Mouse (Mus musculus) forebrain, embryonic 11.5 days (tissue): ENCODE measurements at regions not wholly inside any gene's neighbourhood (a gene's known extent, or its start where the extent isn't known, plus 50 kb on each side); places are given as distances from the start of the nearest gene placed in this dataset.

Experiments used
- ATAC-seq: fragments of 200-750 bp; cut with Nextera tagmentation; replicated peaks from 2 replicates; pipeline ENCODE4 v1.8.0; 2017; ENCODE audit warnings: moderate TSS enrichment; ENCODE audit not compliant: low FRiP score
- DNase-seq: peaks from one replicate; pipeline ENCODE4 v3.0.0-alpha.2; 2017; ENCODE audit warnings: low spot score
- H3K27ac ChIP-seq: fragments of 300-500 bp; sonication (generic); 2 replicates; pipeline ENCODE4 v1.5.1; 2014; ENCODE audit warnings: low read depth, low read length
- H3K27me3 ChIP-seq: fragments of 300-500 bp; sonication (generic); 2 replicates; pipeline ENCODE4 v1.6.1; 2014; ENCODE audit warnings: mild to moderate bottlenecking, low read length, mixed read lengths; ENCODE audit not compliant: control insufficient read depth, insufficient read depth
- H3K36me3 ChIP-seq: fragments of 300-500 bp; sonication (generic); 2 replicates; pipeline ENCODE4 v1.6.1; 2014; ENCODE audit warnings: mild to moderate bottlenecking, low read length, moderate library complexity, mixed read lengths; ENCODE audit not compliant: control insufficient read depth, insufficient read depth
- H3K4me1 ChIP-seq: fragments of 300-500 bp; sonication (generic); replicated peaks from 2 replicates; pipeline ENCODE4 v1.6.1; 2014; ENCODE audit warnings: low read length, mixed read lengths; ENCODE audit not compliant: control insufficient read depth, insufficient read depth
- H3K4me2 ChIP-seq: fragments of 300-500 bp; sonication (generic); 2 replicates; pipeline ENCODE4 v1.6.1; 2014; ENCODE audit warnings: low read depth, mild to moderate bottlenecking, low read length, moderate library complexity, mixed read lengths; ENCODE audit not compliant: severe bottlenecking
- H3K4me3 ChIP-seq: fragments of 300-500 bp; sonication (generic); 2 replicates; pipeline ENCODE4 v1.5.1; 2014; ENCODE audit warnings: low read depth, low read length
- H3K9ac ChIP-seq: fragments of 300-500 bp; sonication (generic); 2 replicates; pipeline ENCODE4 v1.6.1; 2014; ENCODE audit warnings: low read length
- H3K9me3 ChIP-seq: fragments of 300-500 bp; sonication (generic); 2 replicates; pipeline ENCODE4 v1.6.1; 2016; ENCODE audit warnings: low read length, mixed read lengths; ENCODE audit not compliant: control insufficient read depth
- WGBS: fragments of 180-500 bp; shearing (Covaris S2); extraction: QIAGEN DNeasy Blood & Tissue Kit; methylation state at CpG from one replicate; pipeline ENCODE4 v1.1.7; 2014; 5-methylcytosine and 5-hydroxymethylcytosine counted together

GRCm38 (mm10) chr6:147769180-147769579 is 277.9 kb upstream of the Far2 start:
- H3K36me3 ChIP-seq = no peaks in the 10 kb centered on the region
- no peaks in the 10 kb centered on the region for H3K9me3 ChIP-seq
- H3K4me2 ChIP-seq = no peak overlapping the region
- WGBS = 85% methylated on average over 5 of the region's 5 CpGs
- H3K4me3 ChIP-seq = no peak overlapping the region
- H3K4me1 ChIP-seq = no peaks in the 10 kb centered on the region
- DNase-seq (no peak), ATAC-seq (no peak)
- no peaks in the 10 kb centered on the region for H3K27me3 ChIP-seq
- no peak overlapping the region for H3K9ac ChIP-seq
- no peak overlapping the region for H3K27ac ChIP-seq

DNA sequence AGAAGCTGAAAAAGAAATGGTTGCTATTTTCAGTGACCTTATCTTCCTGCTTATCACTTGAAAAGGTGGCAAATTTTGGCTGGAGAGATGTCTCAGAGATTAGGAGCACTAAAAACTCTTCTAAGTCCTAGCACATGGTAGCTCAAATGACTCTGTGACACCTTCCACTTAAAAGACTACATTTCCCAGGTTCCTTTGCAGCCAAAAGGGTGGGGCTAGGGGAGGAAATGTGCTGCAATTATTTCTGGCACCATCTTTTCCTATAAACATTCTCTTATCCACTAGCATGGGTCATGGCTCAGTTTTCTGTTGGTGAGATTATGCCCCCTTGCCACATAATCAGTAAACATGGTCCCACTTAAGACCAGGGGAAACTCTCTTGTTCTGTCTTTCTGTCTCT is 277.0 kb upstream of the Far2 start:
- Histone ChIP-seq H3K4me2 (no peak overlapping the region), H3K27me3 (no peaks in the 10 kb centered on the region), H3K4me1 (no peaks in the 10 kb centered on the region), H3K36me3 (no peaks in the 10 kb centered on the region), H3K9me3 (no peaks in the 10 kb centered on the region), H3K4me3 (no peak overlapping the region), H3K9ac (no peak overlapping the region), H3K27ac (no peak overlapping the region)
- no peak for DNase-seq
- ATAC-seq = no peak

DNA sequence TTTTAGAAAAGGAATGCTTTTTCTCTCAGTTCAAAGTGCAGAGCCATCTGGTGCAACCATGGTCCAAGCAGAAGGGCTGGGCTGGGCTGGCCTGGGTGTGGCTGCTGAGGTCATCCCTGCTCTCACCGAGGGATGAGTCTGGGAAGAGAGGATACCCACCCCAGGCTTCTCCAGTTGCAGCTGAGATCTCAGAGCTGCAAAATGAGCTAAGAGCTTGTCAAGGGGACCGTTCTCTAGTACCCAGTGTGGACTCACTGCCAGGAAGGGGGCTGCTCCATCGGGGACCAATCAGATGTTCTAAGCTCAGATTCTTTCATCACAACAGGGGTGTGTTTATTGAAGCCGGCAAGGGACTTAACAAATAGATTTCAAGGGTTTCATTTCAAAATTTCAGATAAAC is 275.6 kb upstream of the Far2 start:
- Histone ChIP-seq H3K9ac (no peak overlapping the region), H3K36me3 (no peaks in the 10 kb centered on the region), H3K27me3 (no peaks in the 10 kb centered on the region), H3K4me2 (no peak overlapping the region), H3K27ac (no peak overlapping the region), H3K4me3 (no peak overlapping the region), H3K9me3 (no peaks in the 10 kb centered on the region), H3K4me1 (no peaks in the 10 kb centered on the region)
- 45% methylated on average over 4 of the region's 4 CpGs for WGBS
- no peak for ATAC-seq
- no peak for DNase-seq

GRCm38 (mm10) chr6:147773904-147774303 is 273.2 kb upstream of the Far2 start:
- 84% methylated on average over 10 of the region's 10 CpGs for WGBS
- H3K9ac ChIP-seq = no peak overlapping the region
- DNase-seq = no peak
- no peak overlapping the region for H3K27ac ChIP-seq
- H3K4me1 ChIP-seq = no peaks in the 10 kb centered on the region
- no peak overlapping the region for H3K4me2 ChIP-seq
- ATAC-seq = no peak
- no peak overlapping the region for H3K4me3 ChIP-seq
- no peaks in the 10 kb centered on the region for H3K27me3 ChIP-seq
- no peaks in the 10 kb centered on the region for H3K9me3 ChIP-seq
- H3K36me3 ChIP-seq = no peaks in the 10 kb centered on the region

DNA sequence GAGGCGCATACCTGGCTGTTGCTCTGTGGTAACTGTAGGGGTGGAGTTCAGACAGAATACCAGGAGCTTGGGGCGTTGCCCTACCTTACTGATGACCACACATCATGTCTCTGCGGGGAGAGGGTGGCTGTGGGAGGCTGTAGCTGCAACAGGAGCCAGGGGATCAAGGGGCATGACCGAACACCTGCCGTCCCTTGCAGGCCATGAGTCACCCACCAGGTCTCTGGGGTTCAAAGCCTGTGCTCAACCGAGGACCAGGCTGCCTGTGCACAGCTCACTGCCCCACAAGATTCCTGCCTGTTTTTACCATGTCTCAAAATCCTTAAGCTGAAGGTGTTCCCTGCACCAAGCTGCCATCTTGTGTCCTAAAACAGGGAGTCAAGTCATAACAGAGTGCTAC is 272.4 kb upstream of the Far2 start:
- no peaks in the 10 kb centered on the region for H3K27me3 ChIP-seq
- H3K27ac ChIP-seq = no peak overlapping the region
- no peaks in the 10 kb centered on the region for H3K36me3 ChIP-seq
- H3K9me3 ChIP-seq = no peaks in the 10 kb centered on the region
- H3K4me2 ChIP-seq = no peak overlapping the region
- DNase-seq (no peak), ATAC-seq (no peak)
- no peak overlapping the region for H3K9ac ChIP-seq
- no peaks in the 10 kb centered on the region for H3K4me1 ChIP-seq
- WGBS = 88% methylated on average over 6 of the region's 6 CpGs
- no peak overlapping the region for H3K4me3 ChIP-seq

- DNase-seq (no peak), ATAC-seq (no peak)
- Histone ChIP-seq H3K9me3 (no peaks in the 10 kb centered on the region), H3K9ac (no peak overlapping the region), H3K4me1 (no peaks in the 10 kb centered on the region), H3K4me2 (no peak overlapping the region), H3K27me3 (no peaks in the 10 kb centered on the region), H3K4me3 (no peak overlapping the region), H3K27ac (no peak overlapping the region), H3K36me3 (no peaks in the 10 kb centered on the region)
- 92% methylated on average over 1 of the region's 1 CpGs for WGBS
Observed at GRCm38 (mm10) chr6:147779466-147779865, 267.6 kb upstream of the Far2 start.

- ATAC-seq = no peak
- Histone ChIP-seq H3K27me3 (no peaks in the 10 kb centered on the region), H3K9ac (no peak overlapping the region), H3K36me3 (no peaks in the 10 kb centered on the region), H3K4me2 (no peak overlapping the region), H3K9me3 (no peaks in the 10 kb centered on the region), H3K4me3 (no peak overlapping the region), H3K27ac (no peak overlapping the region), H3K4me1 (no peaks in the 10 kb centered on the region)
- WGBS = 88% methylated on average over 2 of the region's 2 CpGs
- DNase-seq = no peak
Observed at GRCm38 (mm10) chr6:147784249-147784648, 262.8 kb upstream of the Far2 start.

DNA sequence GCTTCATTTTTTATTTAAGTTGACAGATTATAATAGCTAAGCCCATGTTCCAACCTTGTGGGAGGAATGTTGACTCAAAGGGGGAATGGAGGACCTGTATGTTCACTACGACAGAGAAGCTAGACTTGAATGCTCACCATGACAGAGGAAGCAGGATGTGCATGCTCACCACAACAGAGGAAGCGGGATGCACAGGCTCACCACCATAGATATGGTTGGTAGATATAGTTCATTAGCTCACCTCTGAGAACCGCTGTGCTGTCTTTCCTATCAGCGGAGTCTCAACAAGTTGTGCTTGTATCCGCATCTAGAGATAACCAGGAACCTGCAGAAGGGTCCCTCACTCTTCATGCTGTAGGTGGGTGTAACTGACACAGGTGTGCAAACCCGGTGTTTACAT is 262.2 kb upstream of the Far2 start:
- no peaks in the 10 kb centered on the region for H3K9me3 ChIP-seq
- H3K4me2 ChIP-seq = no peak overlapping the region
- H3K9ac ChIP-seq = no peak overlapping the region
- H3K36me3 ChIP-seq = no peaks in the 10 kb centered on the region
- H3K4me3 ChIP-seq = no peak overlapping the region
- 94% methylated on average over 6 of the region's 6 CpGs for WGBS
- no peak overlapping the region for H3K27ac ChIP-seq
- no peaks in the 10 kb centered on the region for H3K27me3 ChIP-seq
- ATAC-seq (no peak), DNase-seq (no peak)
- H3K4me1 ChIP-seq = no peaks in the 10 kb centered on the region

DNA sequence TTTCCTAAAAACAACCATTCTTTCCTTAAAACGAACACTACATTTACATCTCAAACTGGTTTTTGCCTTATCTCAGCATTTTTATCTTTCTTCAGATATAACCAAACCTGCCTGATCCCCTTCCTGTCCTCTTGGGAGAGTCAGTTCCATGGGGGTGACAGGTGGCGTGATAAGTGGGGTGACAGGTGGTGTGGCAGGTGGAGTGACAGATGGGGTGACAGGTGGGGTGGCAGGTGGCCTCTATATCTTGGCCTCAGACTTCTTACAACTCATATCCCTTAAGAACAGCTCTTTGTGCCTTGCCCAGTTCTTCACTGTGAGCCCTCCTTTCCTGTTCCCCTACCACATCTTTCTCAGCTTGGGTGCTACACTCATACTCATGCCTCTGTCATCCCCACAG is 259.0 kb upstream of the Far2 start:
- 82% methylated on average over 2 of the region's 2 CpGs for WGBS

More for the DNA sequence above, 259.0 kb upstream of the Far2 start:
- H3K4me3 ChIP-seq = no peak overlapping the region
- no peaks in the 10 kb centered on the region for H3K36me3 ChIP-seq
- H3K27ac ChIP-seq = no peak overlapping the region
- no peak overlapping the region for H3K4me2 ChIP-seq
- no peaks in the 10 kb centered on the region for H3K4me1 ChIP-seq
- H3K27me3 ChIP-seq = no peaks in the 10 kb centered on the region
- no peaks in the 10 kb centered on the region for H3K9me3 ChIP-seq
- ATAC-seq = no peak
- no peak overlapping the region for H3K9ac ChIP-seq
- DNase-seq = no peak
